Mouse (Mus musculus): ENCODE results near the gene Cdc42ep2.

Gene Cdc42ep2

DNA sequence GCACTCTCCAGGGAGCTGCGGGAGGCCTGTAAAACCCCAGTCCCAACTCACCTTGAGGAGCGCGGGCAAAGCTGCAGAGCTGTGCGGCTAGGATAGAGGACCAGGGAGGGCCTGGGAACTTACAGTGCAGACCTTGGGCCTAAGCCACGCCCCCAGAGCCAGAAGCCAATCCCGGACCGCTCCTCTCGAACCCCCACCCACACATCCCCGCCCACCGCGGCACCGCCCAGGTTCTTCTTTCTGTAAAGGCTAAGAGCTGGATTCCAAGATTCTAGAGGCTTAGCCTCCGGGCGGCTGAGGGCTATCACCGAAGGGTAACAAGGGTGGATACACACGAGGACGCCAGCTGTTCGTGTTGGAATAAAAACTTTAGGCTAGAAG is at the start of gene Cdc42ep2:
TSS of gene Cdc42ep2 (minus strand) at position 104 of the 381 bp plus-strand sequence.
- DNase-seq, result peak; percentile 99

DNA sequence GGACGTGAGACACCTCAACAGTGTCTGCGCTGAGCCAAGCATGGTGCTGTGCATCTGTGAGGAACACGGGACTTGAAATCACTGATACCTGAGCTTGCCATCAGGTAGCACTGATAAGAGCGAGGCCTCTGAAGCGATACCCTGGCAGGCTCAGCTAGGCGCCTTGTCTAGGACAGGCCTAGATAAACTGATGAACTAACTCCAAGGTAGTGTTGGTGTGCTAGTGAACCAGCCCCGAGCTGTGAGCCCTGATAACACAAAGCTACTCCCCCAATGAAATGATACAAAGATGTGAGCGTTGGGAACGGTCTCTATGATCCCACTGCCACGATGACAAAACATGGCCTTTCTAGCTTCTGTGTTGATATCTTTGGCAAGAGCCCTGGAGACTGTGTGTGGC is 43.0 kb upstream of the Cdc42ep2 start:
- no peak for DNase-seq

DNA sequence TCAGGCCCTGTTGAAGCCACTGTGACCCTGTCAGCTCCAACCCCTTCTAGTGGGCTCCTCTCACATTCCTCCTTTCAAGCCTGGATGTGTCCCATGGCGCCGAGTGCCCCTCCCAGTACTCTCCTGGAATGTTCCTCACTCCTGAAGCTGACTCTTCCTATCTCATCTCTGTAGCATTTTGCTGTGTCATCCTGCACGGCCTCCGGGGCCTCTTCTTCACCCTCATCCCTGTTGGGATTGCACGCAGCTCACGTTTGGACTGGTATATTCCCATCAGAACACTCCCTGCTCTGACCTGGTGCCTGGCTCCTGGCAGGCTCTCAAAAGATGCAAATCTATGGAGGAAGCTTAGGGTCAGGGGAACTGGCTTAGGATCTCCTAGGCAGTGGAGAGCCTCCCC is 42.2 kb upstream of the Cdc42ep2 start:
- no peak for DNase-seq

DNA sequence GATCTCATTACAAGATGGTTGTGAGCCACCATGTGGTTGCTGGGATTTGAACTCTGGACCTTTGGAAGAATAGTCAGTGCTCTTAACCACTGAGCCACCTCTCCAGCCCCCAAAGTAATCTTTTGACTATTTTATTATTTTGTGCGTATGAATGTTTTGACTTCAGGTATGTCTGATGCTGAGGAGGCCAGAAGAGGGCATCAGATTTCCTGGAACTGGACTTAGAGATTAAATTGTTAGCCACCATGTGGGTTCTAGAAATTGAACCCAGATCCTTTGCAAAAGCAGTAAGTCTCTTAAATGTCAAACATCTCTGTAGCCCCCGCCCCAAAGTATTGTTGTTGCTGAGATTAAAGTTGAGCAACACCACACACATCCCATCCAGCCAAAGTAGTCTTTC is 41.3 kb upstream of the Cdc42ep2 start:
- DNase-seq, result no peak

DNA sequence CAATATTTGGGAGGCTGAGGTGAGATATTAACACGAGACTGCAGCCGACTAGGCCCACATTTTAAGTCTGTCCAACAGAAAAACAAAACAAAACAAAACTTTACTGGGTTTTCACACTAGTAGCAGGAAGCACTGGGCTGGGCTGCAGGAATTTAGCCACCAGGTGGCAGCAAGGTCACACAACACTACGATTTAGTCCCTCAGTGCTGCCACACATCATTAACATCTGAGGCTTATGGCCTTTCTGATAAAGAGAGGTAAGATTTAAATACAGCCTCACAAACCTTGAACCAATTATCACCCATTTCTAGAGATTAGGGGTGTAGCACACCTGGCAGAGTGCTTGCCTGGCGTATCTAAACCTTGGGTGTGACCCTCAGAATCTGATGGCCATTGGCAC is 40.7 kb upstream of the Cdc42ep2 start:
- peak; percentile 87 for DNase-seq

DNA sequence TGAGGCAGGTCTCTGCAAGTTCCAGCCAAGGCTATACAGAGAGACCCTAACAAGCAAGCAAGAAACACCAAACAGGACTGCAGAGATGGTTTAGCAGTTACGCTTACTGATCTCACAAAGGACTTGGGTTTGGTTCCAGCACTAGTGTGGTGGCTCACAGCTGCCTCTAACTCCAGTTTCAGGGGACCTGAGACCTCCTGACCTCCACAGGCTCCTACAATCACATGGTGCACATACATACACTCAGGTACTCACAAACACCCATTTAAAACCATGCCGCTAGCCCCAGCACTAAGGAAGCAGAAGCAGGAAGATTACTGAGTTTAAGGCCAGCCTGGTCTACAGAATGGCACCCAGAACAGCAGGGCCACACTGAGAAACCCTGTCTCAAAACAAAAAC is 40.2 kb upstream of the Cdc42ep2 start:
- no peak for DNase-seq

DNA sequence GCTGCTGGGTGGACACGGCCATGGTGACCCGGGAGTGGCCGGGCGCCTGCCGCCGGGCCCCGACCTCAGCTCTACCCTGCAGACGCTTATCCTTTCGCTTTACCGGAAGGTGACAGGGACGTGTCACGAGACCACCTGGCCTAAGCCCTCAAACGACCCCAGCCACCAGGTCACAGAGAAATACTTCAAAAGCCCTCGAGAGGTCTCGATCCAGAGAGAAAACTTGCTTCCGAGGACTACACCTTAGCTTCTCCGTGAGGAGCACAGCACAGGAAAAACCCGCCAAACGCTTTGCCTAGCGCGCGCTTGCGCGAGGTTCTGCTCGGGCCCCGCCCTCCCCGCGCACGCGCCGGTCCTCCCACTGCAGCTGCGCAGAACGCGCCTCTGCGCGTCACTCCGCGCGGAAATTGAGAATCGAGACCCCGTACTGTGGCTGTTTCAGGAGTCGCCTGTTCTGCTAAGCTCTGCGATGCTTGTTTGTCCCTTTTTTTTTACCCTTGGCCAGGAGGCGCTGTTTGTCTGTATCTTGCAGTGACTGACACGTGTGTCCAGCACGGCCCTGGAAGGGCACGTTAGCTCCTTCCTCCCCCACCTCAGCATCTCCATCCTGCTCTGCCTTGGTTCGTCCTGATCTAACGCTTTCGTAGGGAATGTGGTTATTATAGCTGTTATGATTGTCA is 39.4 kb upstream of the Cdc42ep2 start, which contains the start of gene Pola2:
TSS of gene Pola2 (minus strand) at position 320 of the 680 bp plus-strand sequence.
- DNase-seq, result peak; percentile 92

DNA sequence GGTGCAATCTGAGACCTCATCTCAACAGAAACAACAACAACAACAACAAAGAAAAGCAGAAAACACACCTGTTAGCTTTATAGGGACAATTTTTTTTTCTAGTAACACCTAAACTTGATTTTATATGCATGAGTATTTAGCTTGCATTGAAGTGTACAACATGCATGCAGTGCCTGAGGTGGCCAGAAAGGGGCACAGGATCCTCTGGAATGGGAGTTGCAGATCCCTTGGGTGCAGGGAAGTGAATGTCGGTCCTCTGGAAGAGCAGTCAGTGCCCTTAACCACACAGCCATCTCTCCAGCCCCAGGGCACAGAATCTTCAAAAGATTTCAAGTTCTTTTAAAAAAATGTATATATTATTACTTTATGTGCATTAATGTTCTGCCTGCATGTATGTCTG is 38.0 kb upstream of the Cdc42ep2 start:
- DNase-seq, result no peak

DNA sequence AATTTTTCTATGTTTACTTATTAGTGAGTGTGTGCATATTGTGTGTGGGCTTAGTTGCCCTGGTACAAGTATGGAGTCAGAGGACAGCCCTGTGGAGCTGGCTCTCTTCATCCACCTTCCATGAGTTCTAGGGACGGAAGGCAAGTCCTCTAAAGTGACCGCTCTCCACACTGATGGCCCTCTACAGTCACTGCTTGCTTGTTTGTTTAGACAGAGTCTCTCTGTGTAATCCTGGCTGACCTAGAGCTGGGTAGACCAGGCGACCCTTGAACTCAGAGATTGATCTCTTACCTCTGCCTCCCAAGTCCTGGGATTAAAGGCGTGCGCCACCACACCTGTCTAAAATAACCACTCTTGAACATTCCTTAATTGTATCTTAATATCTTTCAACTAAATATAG is 32.8 kb upstream of the Cdc42ep2 start:
- DNase-seq, result no peak

DNA sequence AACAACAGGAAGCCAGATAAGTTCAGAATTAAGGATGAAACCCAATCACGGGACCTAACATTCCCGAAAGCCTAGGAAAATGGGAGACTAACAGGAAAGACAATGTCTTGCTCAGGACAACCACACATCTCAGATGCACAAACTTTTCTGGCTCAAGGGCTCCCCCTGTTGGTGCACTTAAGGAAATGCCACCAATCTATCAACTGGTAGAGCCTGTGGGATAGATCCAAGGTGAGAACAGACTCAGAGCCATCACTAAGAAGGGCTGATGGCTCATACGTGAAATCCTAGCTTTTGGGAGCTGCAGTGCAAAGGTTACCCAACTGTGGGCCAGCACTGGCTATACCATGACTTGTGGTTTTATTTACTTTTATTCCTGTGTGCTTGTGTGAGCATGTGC is 32.1 kb upstream of the Cdc42ep2 start:
- peak; percentile 90 for DNase-seq

DNA sequence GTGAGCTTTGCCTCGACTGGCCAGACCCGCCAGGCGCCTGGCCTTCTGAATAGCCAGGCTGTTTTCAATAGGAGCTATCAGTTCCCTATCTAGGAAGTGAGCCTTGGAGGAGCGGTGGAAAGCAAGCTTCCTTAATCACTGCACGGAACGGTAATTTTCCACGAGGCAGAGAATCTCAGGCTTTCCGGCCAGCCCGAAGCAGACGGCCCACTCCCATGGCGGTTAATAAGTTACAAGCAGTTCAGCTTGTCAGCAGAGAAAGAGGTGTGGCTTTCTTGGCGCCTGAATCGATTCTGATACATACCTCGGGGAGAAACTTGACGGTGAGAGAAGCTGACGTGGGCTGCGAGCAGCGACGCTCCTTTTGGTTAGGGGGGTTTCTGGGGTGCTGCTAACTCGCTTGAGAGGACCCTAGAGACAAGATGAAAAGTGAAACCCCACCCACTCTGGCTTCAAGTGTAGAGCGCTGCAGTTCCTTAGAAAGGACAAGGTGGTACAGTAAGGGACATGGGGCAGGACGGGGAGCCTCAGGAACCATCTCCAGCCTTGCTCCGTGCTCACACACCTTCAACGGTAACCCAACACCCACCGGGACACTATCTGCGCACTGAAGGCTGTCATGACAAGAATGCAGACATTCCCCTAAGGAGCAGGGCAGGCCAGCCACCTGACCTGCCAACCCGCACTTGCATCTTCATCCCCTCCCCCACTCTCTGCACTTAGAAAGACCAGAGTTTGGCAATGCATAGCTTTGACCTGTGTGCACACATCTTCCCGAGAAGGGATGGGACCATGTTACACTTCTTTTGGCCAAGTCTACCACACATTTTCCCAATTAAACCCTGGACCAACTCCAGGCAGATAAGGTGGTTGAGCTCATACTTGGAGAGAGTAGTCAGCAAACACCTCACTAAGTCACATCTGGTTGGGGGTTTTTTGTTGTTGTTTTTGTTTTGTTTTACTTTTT is 31.4 kb upstream of the Cdc42ep2 start:
- peak; percentile 39 for DNase-seq

DNA sequence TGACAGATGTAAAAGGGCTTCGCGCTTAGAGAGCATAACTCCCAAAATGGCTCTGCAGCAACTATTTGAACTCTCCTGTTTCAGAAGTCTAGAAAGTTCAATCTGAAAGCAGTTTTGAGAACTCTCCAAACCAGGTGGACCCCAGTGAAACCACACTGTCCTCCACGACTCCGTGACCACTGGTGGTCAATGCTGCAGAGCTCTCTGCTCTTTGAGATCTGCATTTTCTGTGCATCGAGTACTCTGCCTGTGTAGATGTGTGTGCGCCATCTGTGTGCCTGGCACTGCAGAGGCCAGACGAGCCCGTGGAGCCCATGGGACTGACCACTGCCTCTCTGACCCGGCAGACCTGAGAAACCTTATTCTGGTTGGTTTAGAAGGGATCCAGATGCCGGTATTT is 30.3 kb upstream of the Cdc42ep2 start:
- no peak for DNase-seq

DNA sequence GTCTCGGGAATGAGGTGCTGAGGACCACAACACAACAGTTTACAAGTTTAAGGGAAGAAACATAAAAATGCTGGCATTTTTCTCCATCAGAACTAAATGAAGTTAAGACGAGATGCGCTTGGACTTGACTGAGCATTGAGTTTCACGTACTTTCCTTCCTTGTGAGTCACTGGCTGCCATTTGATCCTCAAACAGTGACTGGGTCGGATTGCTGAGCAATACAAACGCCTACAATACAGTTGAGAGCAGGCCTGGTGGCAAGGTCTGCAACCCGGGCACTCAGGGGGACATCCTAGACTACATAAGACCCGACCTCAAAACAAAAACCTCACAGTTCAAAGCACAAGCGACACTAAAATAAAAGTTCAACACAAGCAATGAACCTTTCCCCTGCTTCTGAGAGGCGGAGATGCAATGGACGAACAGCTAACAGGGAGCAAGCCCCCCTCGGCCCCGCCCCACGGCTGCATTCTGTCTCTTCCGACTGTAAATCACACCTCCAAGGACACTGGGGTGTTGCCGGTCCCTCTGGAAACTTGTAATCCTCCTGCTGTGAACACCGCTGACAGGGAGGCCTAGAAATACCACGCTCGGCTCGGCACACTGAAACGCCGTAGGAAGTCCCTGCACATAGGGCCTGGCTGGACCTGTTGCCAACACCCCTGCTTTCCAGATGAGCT is 29.6 kb upstream of the Cdc42ep2 start:
- DNase-seq, result no peak

DNA sequence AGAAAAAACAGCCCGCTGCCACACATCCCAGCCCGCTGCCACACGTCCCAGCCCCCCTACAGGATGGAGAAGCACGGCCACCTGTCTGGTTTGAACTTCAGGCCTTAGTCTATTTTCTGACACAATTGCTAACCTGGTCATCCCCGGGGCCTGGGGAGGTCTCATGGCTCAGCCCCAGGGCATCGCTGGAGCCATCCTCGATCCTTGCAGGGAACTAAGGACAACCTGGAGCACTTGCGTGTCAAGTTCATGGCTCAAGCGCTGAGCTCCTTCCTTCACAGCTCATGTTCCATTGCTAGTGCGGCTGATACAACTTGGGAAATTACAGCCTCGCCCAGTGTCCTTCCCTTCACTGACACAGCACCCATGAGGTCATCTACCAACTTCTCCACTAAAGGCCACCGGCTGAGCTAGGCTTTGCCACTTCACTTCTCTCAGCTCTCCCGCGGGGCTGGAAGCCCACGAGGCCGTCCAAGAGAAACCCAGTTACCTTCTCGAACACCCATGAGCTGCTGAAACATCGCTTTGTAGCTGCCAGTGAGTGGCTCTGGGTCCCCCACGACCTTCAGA is 28.7 kb upstream of the Cdc42ep2 start:
- DNase-seq, result no peak

DNA sequence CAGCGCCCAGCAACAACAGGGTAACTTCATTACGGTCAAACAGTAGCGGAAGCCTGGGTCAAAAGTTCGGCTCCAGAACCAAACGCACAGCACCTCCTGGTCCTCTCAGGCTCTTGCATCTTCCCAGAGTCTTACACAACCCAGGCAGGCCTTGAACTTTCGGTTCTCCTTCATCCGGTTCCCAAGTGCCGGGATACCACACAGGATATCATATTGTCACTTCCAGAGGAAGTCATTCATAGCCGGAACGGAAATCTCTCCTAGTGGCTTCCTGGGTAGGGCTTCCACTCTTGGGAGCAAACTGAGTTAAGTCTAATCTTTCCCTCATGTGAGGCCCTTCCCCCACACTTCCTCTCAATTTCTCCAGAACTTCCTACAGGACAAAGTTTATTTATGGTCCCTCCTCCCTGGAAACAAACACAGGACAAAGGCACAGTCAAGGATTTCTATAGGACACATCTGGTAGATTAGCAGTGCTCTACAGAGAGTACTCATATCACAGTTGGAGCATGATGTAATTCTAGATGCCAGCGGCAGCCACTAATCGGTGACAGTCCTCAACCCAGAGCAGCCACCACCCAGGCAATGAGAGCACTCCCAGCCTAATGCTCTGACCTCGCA is 27.6 kb upstream of the Cdc42ep2 start:
- peak; percentile 87 for DNase-seq

DNA sequence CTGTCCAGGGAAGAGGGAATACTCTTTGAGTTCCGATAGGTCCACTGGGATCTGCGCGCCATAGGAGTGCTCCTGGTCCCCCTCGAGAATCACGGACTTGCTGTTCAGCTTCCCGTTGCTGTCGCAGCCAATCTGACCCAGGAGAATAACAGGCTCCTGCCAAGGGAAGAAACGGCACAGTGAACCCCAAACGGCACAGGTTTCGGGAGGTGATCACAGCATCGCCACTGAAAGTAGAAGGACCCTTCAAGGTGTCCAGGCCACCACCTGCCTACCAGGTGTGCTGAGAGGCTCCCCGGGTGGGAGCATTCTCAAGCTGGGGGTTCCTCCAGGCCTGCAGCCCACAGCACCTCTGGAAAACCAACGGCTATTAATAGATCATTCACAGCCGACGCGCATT is 27.0 kb upstream of the Cdc42ep2 start:
- no peak for DNase-seq

DNA sequence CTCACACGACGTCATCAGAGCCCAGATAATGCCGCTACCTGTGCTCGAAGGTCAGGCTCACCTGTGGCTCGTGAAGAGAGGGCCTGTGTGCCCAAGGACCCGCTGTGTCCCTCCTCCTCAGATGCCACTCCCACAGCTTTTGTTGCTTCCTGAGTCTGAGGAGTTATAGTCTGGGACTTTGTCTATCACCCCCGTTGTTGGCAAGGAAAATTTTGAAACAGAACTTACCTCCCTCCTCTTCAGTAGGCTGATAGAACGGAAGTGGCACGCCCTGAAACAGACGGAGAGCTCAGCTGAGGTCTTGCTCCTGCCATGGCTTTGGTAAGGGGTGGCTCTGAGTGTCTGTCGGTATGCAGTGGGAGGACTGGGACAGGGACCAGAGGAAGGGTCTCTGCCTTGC is 25.6 kb upstream of the Cdc42ep2 start:
- no peak for DNase-seq

DNA sequence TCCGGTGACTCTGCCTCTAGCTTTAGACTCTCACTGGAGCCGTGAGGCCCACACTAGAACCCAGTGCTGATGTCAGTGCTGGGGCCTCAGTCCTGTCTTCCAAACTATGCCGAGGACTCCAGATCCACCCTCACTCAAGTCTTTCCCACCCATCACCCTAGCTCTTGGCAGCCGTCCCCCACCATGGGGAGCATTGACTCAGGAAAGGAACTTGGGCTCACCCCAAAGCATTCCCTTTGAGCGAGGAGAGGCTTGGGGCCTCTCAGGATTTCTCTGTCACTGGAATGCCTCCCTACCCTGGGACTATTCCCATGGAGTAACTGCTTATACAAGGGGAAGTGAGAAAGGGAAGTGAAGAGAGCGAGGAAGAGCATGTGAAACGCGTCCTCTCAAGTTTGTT is 21.3 kb upstream of the Cdc42ep2 start:
- peak; percentile 72 for DNase-seq

DNA sequence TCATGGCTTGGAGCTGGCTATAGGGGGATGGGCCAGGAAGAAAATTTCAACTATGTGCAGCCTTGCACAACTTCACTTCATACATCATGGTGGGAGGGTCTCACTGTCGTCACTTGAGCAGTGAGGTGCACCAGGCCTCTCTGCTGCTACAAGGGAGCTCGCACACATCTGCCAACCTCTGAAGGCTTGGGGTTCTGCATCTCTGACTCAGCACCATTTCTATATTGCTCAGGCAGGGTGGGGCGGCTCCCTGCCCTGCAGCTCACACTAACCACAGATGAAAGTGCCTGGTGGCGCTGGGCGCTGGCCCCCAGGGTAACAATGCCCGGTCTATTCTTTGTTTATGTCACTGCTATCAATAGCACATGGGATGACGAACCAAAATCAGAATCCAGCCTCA is 20.4 kb upstream of the Cdc42ep2 start:
- peak; percentile 81 for DNase-seq

DNA sequence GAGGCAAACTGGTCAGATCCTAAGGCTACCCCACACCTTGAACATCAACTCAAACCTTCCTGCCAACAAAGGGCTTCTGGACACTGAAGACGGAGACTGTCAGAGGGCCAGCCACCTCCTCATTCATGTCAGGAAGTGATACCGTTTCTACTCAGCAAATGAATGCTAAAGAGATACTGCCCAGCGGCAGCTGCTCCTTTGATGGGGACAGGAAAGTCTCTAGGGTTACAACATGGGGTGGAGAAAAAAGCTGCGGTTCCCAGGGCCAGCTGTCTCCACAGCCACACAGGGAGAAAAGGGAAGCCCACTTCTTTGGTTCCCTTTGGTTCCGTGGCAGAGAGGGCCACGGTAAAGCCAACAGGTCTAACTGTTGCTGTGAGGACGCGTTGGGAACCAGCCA is 19.5 kb upstream of the Cdc42ep2 start:
- DNase-seq, result no peak

DNA sequence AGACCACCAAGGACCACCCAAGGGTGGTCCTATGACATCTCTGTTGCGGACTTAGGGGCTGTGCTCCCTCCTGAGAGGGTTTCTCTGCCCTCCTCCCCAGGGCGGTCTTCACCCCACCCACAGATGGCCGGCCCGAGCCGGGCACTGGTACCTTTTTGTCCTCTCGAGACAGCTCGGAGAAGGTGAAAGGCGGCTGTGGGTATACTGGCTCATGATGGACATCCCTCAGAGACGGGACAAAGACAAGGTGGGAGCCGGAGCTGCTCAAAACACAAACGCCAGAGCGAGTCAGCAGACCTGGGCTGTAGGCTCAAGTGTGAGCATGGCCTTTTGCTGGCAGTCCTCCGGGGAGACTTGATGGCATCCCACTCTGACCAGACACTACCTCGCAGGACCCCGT is 18.8 kb upstream of the Cdc42ep2 start:
- DNase-seq, result no peak

DNA sequence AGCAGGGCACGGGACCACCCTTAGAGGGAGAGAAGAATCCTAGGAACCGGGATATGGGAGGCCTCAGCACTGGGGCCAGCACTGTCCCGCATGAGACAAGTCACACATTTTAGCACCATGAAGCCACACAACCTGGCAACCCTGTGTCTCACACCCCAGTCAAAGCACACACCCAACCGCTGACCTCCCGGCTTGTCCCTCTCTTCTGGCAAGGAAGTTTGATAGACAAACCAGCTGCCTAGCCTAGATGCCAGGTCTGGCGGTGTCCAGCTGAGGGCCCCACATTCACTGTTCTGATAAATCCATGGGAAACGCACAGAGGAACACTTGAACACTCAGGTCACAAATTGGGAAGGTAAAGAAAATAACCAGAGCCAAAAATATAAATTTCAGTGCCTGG is 18.0 kb upstream of the Cdc42ep2 start:
- DNase-seq, result no peak

DNA sequence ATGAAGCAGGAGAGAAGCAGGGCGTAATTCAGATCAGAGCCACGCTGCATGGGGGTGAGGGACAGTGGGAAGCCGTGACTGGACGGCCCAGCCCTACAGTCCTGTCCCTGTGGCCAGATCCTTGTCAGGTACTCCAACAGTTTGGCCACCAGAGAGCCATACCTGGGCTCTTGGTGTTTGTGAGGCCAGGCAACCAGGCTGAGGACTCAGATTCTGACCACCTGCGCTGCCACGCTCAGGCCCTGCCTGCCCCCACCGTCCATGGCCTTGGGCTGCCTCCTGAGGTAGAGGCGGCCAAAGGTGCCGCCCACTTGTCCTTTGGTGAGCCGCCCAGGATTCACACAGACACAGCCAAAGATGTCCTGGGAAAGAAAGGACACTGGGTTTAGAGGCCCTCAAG is 16.0 kb upstream of the Cdc42ep2 start:
- no peak for DNase-seq
